Mouse (Mus musculus): ENCODE measurements around the gene Olfr1504. TPM values are rescaled to one million over a fixed set of nuclear protein-coding genes. Genes with fewer than 3 reads are reported as not detected.
"Not testable (repeated sequence)": the region's sequence is repeated elsewhere in the genome, so short reads cannot be mapped to it uniquely, and the experiment has no call there.

The Olfr1504 gene
- total and polyA plus RNA-seq, 3 experiments, result not detected

DNA sequence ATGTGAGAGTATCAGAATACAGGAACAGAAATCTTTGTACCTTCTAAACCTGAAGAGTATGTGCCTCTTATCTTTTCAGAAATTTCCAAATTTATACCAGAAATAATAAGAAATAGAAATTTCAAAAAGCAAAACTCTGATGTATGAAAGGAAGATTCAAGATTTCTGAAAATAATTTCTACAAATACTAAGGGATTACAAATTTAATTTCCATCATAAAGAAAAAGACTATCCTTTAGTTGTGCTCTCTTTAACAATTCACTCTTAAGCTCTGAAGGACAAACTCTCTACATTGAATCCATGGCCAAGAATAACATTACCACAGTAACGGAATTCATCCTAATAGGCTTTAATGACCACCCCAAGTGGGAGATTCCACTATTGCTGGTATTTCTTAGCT lies 36.2 kb downstream of the Olfr1504 start, which contains the start of gene Olfr1502:
Gene Olfr1502 (plus strand): TSS at position 301 of the 400 bp plus-strand sequence.
- H3K27me3 ChIP-seq (ENCODE audit: control insufficient read depth in 1 of 2, insufficient read depth in 2 of 2, low read length in 2 of 2), result no peaks in the 10 kb centered on the region
- H3K79me2 ChIP-seq (ENCODE audit: control insufficient read depth, insufficient read depth, low read length, poor library complexity), result no peaks in the 10 kb centered on the region
- DNase-seq (ENCODE audit: low read depth, low spot score), result no peak
- H3K4me1 ChIP-seq (ENCODE audit: control insufficient read depth in 1 of 2, insufficient read depth in 2 of 2, low read length in 2 of 2), result no peaks in the 10 kb centered on the region
- H3K4me3 ChIP-seq (ENCODE audit: control insufficient read depth in 1 of 2, insufficient read depth in 1 of 2, low read depth in 2 of 2, low read length in 2 of 2), result no peak within 1 kb of the TSS
- no peak for TF ChIP-seq MAFK (IDR thresholded peaks at IDR 0.05; ENCODE audit: borderline replicate concordance, low read depth, low read length)
- TF ChIP-seq CHD2 (IDR thresholded peaks at IDR 0.05; ENCODE audit: low read length), result no peak
- no peak for TF ChIP-seq RAD21 (IDR thresholded peaks at IDR 0.05; ENCODE audit: low read depth, low read length)
- TF ChIP-seq CTCF (IDR thresholded peaks at IDR 0.05 in 2 of 3, conservative IDR thresholded peaks at IDR 0.05 in 1 of 3; ENCODE audit: control insufficient read depth in 1 of 3, insufficient read depth in 1 of 3, low read depth in 2 of 3, low read length in 3 of 3, poor library complexity in 1 of 3, severe bottlenecking in 1 of 3), result no peak
- TF ChIP-seq NRF1 (IDR thresholded peaks at IDR 0.05; ENCODE audit: insufficient read depth, low read depth, low read length, poor library complexity, severe bottlenecking), result no peak
- TF ChIP-seq MXI1 (IDR thresholded peaks at IDR 0.05; ENCODE audit: low read depth, low read length), result no peak
- no peak for TF ChIP-seq TCF12 (IDR thresholded peaks at IDR 0.05; ENCODE audit: low read depth, low read length)
- no peak for TF ChIP-seq RCOR1 (IDR thresholded peaks at IDR 0.05; ENCODE audit: low read depth, low read length)
- no peak for TF ChIP-seq ZMIZ1 (IDR thresholded peaks at IDR 0.05; ENCODE audit: low read depth, low read length)
- TF ChIP-seq MAZ (IDR thresholded peaks at IDR 0.05; ENCODE audit: low read depth, low read length), result no peak
- TF ChIP-seq BHLHE40 (IDR thresholded peaks at IDR 0.05; ENCODE audit: borderline replicate concordance, low read depth, low read length), result no peak
- TF ChIP-seq ZKSCAN1 (IDR thresholded peaks at IDR 0.05; ENCODE audit: low read depth, low read length), result no peak
- no peak for TF ChIP-seq MAX (IDR thresholded peaks at IDR 0.05; ENCODE audit: low read length)
- TF ChIP-seq USF2 (IDR thresholded peaks at IDR 0.05; ENCODE audit: borderline replicate concordance in 1 of 2, insufficient read depth in 1 of 2, low read depth in 1 of 2, low read length in 2 of 2), result no peak
- no peak for TF ChIP-seq ETS1 (IDR thresholded peaks at IDR 0.05; ENCODE audit: low read depth, low read length)
- no peak for TF ChIP-seq E2F4 (IDR thresholded peaks at IDR 0.05; ENCODE audit: borderline replicate concordance, low read depth, low read length)
- TF ChIP-seq MYB (IDR thresholded peaks at IDR 0.05; ENCODE audit: low read depth, low read length), result no peak
- no peak for TF ChIP-seq ELF1 (IDR thresholded peaks at IDR 0.05; ENCODE audit: low read depth, low read length)
- TF ChIP-seq TAL1 (IDR thresholded peaks at IDR 0.05; ENCODE audit: low read length), result no peak
- H3K27ac ChIP-seq (ENCODE audit: control insufficient read depth, low read depth, low read length), result no peak within 1 kb of the TSS
- H3K9me3 ChIP-seq (replicated peaks; ENCODE audit: insufficient read depth, low read length), result no peaks in the 10 kb centered on the region
- H3K36me3 ChIP-seq (ENCODE audit: control insufficient read depth in 1 of 2, insufficient read depth in 2 of 2, low read length in 2 of 2), result no peaks in the 10 kb centered on the region
- H3K9ac ChIP-seq (ENCODE audit: control insufficient read depth, low read depth, low read length, poor library complexity, severe bottlenecking), result no peak within 1 kb of the TSS

GRCm38 (mm10) chr19:13850592-13850991 lies 47.1 kb downstream of the Olfr1504 start, which contains the start of gene Olfr1501:
Gene Olfr1501, minus strand, starts transcription at chr19:13850692.
- H3K27ac ChIP-seq (ENCODE audit: control insufficient read depth, low read depth, low read length); H3K4me3 ChIP-seq (ENCODE audit: control insufficient read depth in 1 of 2, insufficient read depth in 1 of 2, low read depth in 2 of 2, low read length in 2 of 2); DNase-seq (ENCODE audit: low read depth, low spot score); H3K9ac ChIP-seq (ENCODE audit: control insufficient read depth, low read depth, low read length, poor library complexity, severe bottlenecking); H3K27me3 ChIP-seq (ENCODE audit: control insufficient read depth in 1 of 2, insufficient read depth in 2 of 2, low read length in 2 of 2); H3K9me3 ChIP-seq (replicated peaks; ENCODE audit: insufficient read depth, low read length); H3K4me1 ChIP-seq (ENCODE audit: control insufficient read depth in 1 of 2, insufficient read depth in 2 of 2, low read length in 2 of 2); H3K36me3 ChIP-seq (ENCODE audit: control insufficient read depth in 1 of 2, insufficient read depth in 2 of 2, low read length in 2 of 2); H3K79me2 ChIP-seq (ENCODE audit: control insufficient read depth, insufficient read depth, low read length, poor library complexity): not testable (repeated sequence)

Other genes with a start within 250 kb of the Olfr1504 start
- gene Olfr1490, start 246.8 kb downstream of the Olfr1504 start, total RNA-seq (2012; rRNA removed), result not detected in 2 replicates
- not detected for gene Olfr1490, start 246.8 kb downstream of the Olfr1504 start, polyA plus RNA-seq (2012; ENCODE audit: insufficient read depth in 1 of 2, insufficient read length in 2 of 2, low read depth in 1 of 2, low replicate concordance in 2 of 2, missing spikeins in 1 of 2)
- gene Olfr1491, start 200.7 kb downstream of the Olfr1504 start, total RNA-seq (2012; rRNA removed), result not detected in 2 replicates
- not detected for gene Olfr1491, start 200.7 kb downstream of the Olfr1504 start, polyA plus RNA-seq (2012; ENCODE audit: insufficient read depth in 1 of 2, insufficient read length in 2 of 2, low read depth in 1 of 2, low replicate concordance in 2 of 2, missing spikeins in 1 of 2)
- not detected in 2 replicates for gene Olfr1493-ps1, start 174.7 kb downstream of the Olfr1504 start, total RNA-seq (2012; rRNA removed)
- not detected for gene Olfr1493-ps1, start 174.7 kb downstream of the Olfr1504 start, polyA plus RNA-seq (2012; ENCODE audit: insufficient read depth in 1 of 2, insufficient read length in 2 of 2, low read depth in 1 of 2, low replicate concordance in 2 of 2, missing spikeins in 1 of 2)
- not detected in 2 replicates for gene Olfr1494, start 158.2 kb downstream of the Olfr1504 start, total RNA-seq (2012; rRNA removed)
- gene Olfr1494, start 158.2 kb downstream of the Olfr1504 start, polyA plus RNA-seq (2012; ENCODE audit: insufficient read depth in 1 of 2, insufficient read length in 2 of 2, low read depth in 1 of 2, low replicate concordance in 2 of 2, missing spikeins in 1 of 2), result not detected
- not detected in 2 replicates for gene Olfr1495, start 133.3 kb downstream of the Olfr1504 start, total RNA-seq (2012; rRNA removed)
- not detected for gene Olfr1495, start 133.3 kb downstream of the Olfr1504 start, polyA plus RNA-seq (2012; ENCODE audit: insufficient read depth in 1 of 2, insufficient read length in 2 of 2, low read depth in 1 of 2, low replicate concordance in 2 of 2, missing spikeins in 1 of 2)
- not detected in 2 replicates for gene Olfr1496, start 120.0 kb downstream of the Olfr1504 start, total RNA-seq (2012; rRNA removed)
- not detected for gene Olfr1496, start 120.0 kb downstream of the Olfr1504 start, polyA plus RNA-seq (2012; ENCODE audit: insufficient read depth in 1 of 2, insufficient read length in 2 of 2, low read depth in 1 of 2, low replicate concordance in 2 of 2, missing spikeins in 1 of 2)
- gene Olfr1497, start 99.7 kb downstream of the Olfr1504 start, total RNA-seq (2012; rRNA removed), result not detected in 2 replicates
- not detected for gene Olfr1497, start 99.7 kb downstream of the Olfr1504 start, polyA plus RNA-seq (2012; ENCODE audit: insufficient read depth in 1 of 2, insufficient read length in 2 of 2, low read depth in 1 of 2, low replicate concordance in 2 of 2, missing spikeins in 1 of 2)
- gene Olfr1499, start 78.5 kb downstream of the Olfr1504 start, total RNA-seq (2012; rRNA removed), result not detected in 2 replicates
- not detected for gene Olfr1499, start 78.5 kb downstream of the Olfr1504 start, polyA plus RNA-seq (2012; ENCODE audit: insufficient read depth in 1 of 2, insufficient read length in 2 of 2, low read depth in 1 of 2, low replicate concordance in 2 of 2, missing spikeins in 1 of 2)
- gene Olfr1500, start 67.4 kb downstream of the Olfr1504 start, total RNA-seq (2012; rRNA removed), result not detected in 2 replicates
- gene Olfr1500, start 67.4 kb downstream of the Olfr1504 start, polyA plus RNA-seq (2012; ENCODE audit: insufficient read depth in 1 of 2, insufficient read length in 2 of 2, low read depth in 1 of 2, low replicate concordance in 2 of 2, missing spikeins in 1 of 2), result not detected
- not detected in 2 replicates for gene Olfr1501, start 47.2 kb downstream of the Olfr1504 start, total RNA-seq (2012; rRNA removed)
- not detected for gene Olfr1501, start 47.2 kb downstream of the Olfr1504 start, polyA plus RNA-seq (2012; ENCODE audit: insufficient read depth in 1 of 2, insufficient read length in 2 of 2, low read depth in 1 of 2, low replicate concordance in 2 of 2, missing spikeins in 1 of 2)
- gene Olfr1502, start 36.1 kb downstream of the Olfr1504 start, total RNA-seq (2012; rRNA removed), result not detected in 2 replicates
- gene Olfr1502, start 36.1 kb downstream of the Olfr1504 start, polyA plus RNA-seq (2012; ENCODE audit: insufficient read depth in 1 of 2, insufficient read length in 2 of 2, low read depth in 1 of 2, low replicate concordance in 2 of 2, missing spikeins in 1 of 2), result not detected
- gene Olfr1505, start 15.6 kb upstream of the Olfr1504 start, total RNA-seq (2012; rRNA removed), result not detected in 2 replicates
- gene Olfr1505, start 15.6 kb upstream of the Olfr1504 start, polyA plus RNA-seq (2012; ENCODE audit: insufficient read depth in 1 of 2, insufficient read length in 2 of 2, low read depth in 1 of 2, low replicate concordance in 2 of 2, missing spikeins in 1 of 2), result under 1 TPM in 1 of 2 experiments, not detected in 1; 0.01 TPM